Mouse (Mus musculus) lung, postnatal 0 days (tissue): Measurements from ENCODE around the gene Ppp1r13l.

Source experiments
- CTCF ChIP-seq: IDR thresholded peaks from 2 replicates; pipeline ENCODE4 v1.5.1; 2016; ENCODE audit warnings: antibody characterized with exemption, mild to moderate bottlenecking
- EP300 ChIP-seq: IDR thresholded peaks from 2 replicates; pipeline ENCODE4 v1.6.1; 2016; ENCODE audit warnings: antibody characterized with exemption, mild to moderate bottlenecking, control low read depth

DNA sequence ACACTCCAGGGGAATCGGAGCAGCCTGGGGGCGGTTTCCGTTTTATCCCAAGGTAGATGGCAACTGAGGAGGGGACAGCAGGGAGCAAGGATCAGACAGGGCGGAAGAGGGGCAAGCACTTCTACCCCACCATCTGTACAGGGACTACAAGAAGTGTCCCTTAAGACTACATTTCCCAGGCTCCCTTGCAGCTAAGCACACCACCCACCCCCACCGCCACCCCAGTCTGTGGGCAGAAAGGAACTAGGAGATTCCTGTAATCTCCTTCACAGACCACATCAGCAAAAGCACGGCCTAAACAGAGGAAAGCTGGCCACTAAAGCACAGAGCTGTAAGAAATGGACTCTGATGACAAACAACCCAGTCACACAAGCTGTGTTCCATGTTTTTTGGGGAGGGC, 66.8 kb downstream of the Ppp1r13l start:
- TF ChIP-seq CTCF (no peak), EP300 (no peak)
